ENCODE assay signal across 15 mouse cellular contexts in the genomic region with DNA sequence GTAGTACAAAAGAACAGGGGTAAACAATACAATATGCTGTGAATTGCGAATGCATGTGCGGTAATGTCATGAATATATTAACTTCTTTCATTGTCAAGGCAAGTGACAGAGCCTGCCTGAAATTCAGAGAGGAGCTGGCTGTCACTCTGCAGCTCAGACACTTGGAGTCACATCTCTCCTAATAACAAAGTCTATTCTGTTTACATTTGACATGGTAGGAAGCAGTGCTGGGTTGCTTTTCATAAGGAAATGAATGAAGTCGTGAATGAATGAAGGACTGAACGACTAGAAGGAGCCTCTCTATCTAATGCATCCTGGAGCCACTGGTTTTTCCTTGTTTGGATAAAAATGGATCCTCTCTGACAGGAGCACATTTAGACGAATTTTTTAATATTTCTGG.
DNase-seq lines count a peak whose midpoint lies in the region; ATAC-seq and TF ChIP-seq lines count a peak whose summit lies in the region.
"Had no signal": no experiment of that assay in that cellular context is flagged by ENCODE, and none has a peak within 500 bp of the region (broad histone marks: within the 10 kb centered on the region; RNA-seq: fewer than 3 reads in every experiment).

No protein-coding gene starts in this region.

- no peaks in the 10 kb centered on the region for H3K79me2 ChIP-seq in heart, adult 2 months (replicated peaks; ENCODE audit: control insufficient read depth, insufficient read depth, low read length)

- no peaks in the 10 kb centered on the region for H3K9me3 ChIP-seq in heart, embryonic 13.5 days
- H3K9me3 ChIP-seq in embryonic facial prominence, embryonic 12.5 days, result no peaks in the 10 kb centered on the region
- no peaks in the 10 kb centered on the region for H3K9me3 ChIP-seq in hindbrain, embryonic 12.5 days (replicated peaks)
- H3K9me3 ChIP-seq in midbrain, embryonic 16.5 days (replicated peaks; ENCODE audit: control insufficient read depth, low read length, poor library complexity, severe bottlenecking), result no peaks in the 10 kb centered on the region
- H3K9me3 ChIP-seq: G1E had no signal

- H3K36me3 ChIP-seq in heart, embryonic 13.5 days, result no peaks in the 10 kb centered on the region
- H3K36me3 ChIP-seq in heart, adult 2 months (ENCODE audit: control insufficient read depth, insufficient read depth, low read length), result no peaks in the 10 kb centered on the region
- H3K36me3 ChIP-seq in embryonic facial prominence, embryonic 12.5 days, result no peaks in the 10 kb centered on the region
- no peaks in the 10 kb centered on the region for H3K36me3 ChIP-seq in hindbrain, embryonic 12.5 days
- H3K36me3 ChIP-seq in midbrain, embryonic 16.5 days (ENCODE audit: control insufficient read depth, insufficient read depth, low read length), result no peaks in the 10 kb centered on the region
- H3K36me3 ChIP-seq: G1E had no signal

- H3K27ac ChIP-seq in heart, embryonic 13.5 days (replicated peaks), result no peak overlapping the region
- H3K27ac ChIP-seq in heart, adult 2 months, result no peak overlapping the region
- H3K27ac ChIP-seq in embryonic facial prominence, embryonic 12.5 days, result no peak overlapping the region
- H3K27ac ChIP-seq in hindbrain, embryonic 12.5 days, result peak overlapping the region; percentile 45; the same call in 1 of the 2 replicates
- H3K27ac ChIP-seq in midbrain, embryonic 16.5 days (ENCODE audit: low read length), result peak overlapping the region; percentile 44

- H3K27me3 ChIP-seq in heart, embryonic 13.5 days (replicated peaks), result no peaks in the 10 kb centered on the region
- no peaks in the 10 kb centered on the region for H3K27me3 ChIP-seq in heart, adult 2 months (ENCODE audit: control insufficient read depth, insufficient read depth, low read length)
- no peaks in the 10 kb centered on the region for H3K27me3 ChIP-seq in embryonic facial prominence, embryonic 12.5 days
- H3K27me3 ChIP-seq in hindbrain, embryonic 12.5 days, result no peaks in the 10 kb centered on the region
- H3K27me3 ChIP-seq in midbrain, embryonic 16.5 days (ENCODE audit: control insufficient read depth, insufficient read depth, low read depth, low read length), result no peaks in the 10 kb centered on the region

- no peak for TF ChIP-seq EP300 in heart, adult 2 months (IDR thresholded peaks at IDR 0.05; ENCODE audit: insufficient read depth, low read depth, low read length)

- peak overlapping the region; percentile 63 for H3K4me2 ChIP-seq in heart, embryonic 13.5 days
- H3K4me2 ChIP-seq in embryonic facial prominence, embryonic 12.5 days (replicated peaks), result 0 out of 2 replicates have a peak overlapping the region, but pooled peaks have one; percentile 25
- H3K4me2 ChIP-seq in hindbrain, embryonic 12.5 days (replicated peaks), result peak overlapping the region; percentile 44
- H3K4me2 ChIP-seq in midbrain, embryonic 16.5 days (ENCODE audit: low read length), result peak overlapping the region; percentile 45

- TF ChIP-seq CTCF in heart, adult 2 months (IDR thresholded peaks at IDR 0.05), result no peak

- WGBS in heart, embryonic 13.5 days, result 32% methylated on average over 5 of the region's 5 CpGs
- 39% methylated on average over 5 of the region's 5 CpGs for WGBS in heart, adult 2 months
- WGBS in embryonic facial prominence, embryonic 12.5 days, result 26% methylated on average over 5 of the region's 5 CpGs
- 11% methylated on average over 5 of the region's 5 CpGs for WGBS in hindbrain, embryonic 12.5 days
- 5% methylated on average over 5 of the region's 5 CpGs for WGBS in midbrain, embryonic 16.5 days

- peak overlapping the region; percentile 47; the same call in 1 of the 2 replicates for H3K4me3 ChIP-seq in heart, embryonic 13.5 days
- no peak overlapping the region for H3K4me3 ChIP-seq in heart, adult 2 months
- H3K4me3 ChIP-seq in embryonic facial prominence, embryonic 12.5 days, result no peak overlapping the region
- H3K4me3 ChIP-seq in hindbrain, embryonic 12.5 days, result peak overlapping the region; percentile 14; the same call in 1 of the 2 replicates
- peak overlapping the region; percentile 26 for H3K4me3 ChIP-seq in midbrain, embryonic 16.5 days (ENCODE audit: low read depth, low read length)
- H3K4me3 ChIP-seq: erythroblast, embryonic 14.5 days had no signal

- H3K4me1 ChIP-seq in heart, embryonic 13.5 days, result peaks cover 4% of the 10 kb centered on the region; the same call in 1 of the 2 replicates
- H3K4me1 ChIP-seq in heart, adult 2 months (ENCODE audit: control insufficient read depth, insufficient read depth, low read length), result no peaks in the 10 kb centered on the region
- H3K4me1 ChIP-seq in embryonic facial prominence, embryonic 12.5 days, result peaks cover 7% of the 10 kb centered on the region; the same call in 1 of the 2 replicates
- peaks cover 12% of the 10 kb centered on the region for H3K4me1 ChIP-seq in hindbrain, embryonic 12.5 days
- H3K4me1 ChIP-seq in midbrain, embryonic 16.5 days (ENCODE audit: control insufficient read depth, insufficient read depth, low read length), result peaks cover 17% of the 10 kb centered on the region

- no peak for ATAC-seq in heart, embryonic 13.5 days (ENCODE audit: extremely low read depth, insufficient number of reproducible peaks, low FRiP score, low TSS enrichment)
- ATAC-seq in embryonic facial prominence, embryonic 12.5 days (ENCODE audit: insufficient number of reproducible peaks, insufficient read depth, low FRiP score, low TSS enrichment), result no peak
- ATAC-seq in hindbrain, embryonic 12.5 days (ENCODE audit: low FRiP score), result peak; percentile 82
- peak; percentile 75 for ATAC-seq in midbrain, embryonic 16.5 days
- ATAC-seq in erythroblast, adult 5-6 weeks (replicated peaks; ENCODE audit: low FRiP score, poor library complexity, severe bottlenecking), result no peak
- ATAC-seq: intestine, embryonic 16.5 days; lung, postnatal 0 days had no signal

- DNase-seq in heart, adult 2 months, result no peak
- no peak for DNase-seq in cerebellum, postnatal 36 days
- DNase-seq in cerebellum, postnatal 4 days (ENCODE audit: low spot score in 2 of 2), result no peak
- DNase-seq: B cell, adult 2 months; gastrocnemius, postnatal 25 days; right cerebral cortex, adult 18-20 months had no signal

- H3K9ac ChIP-seq in heart, embryonic 13.5 days, result no peak overlapping the region
- H3K9ac ChIP-seq in heart, adult 2 months (ENCODE audit: low read depth, low read length), result no peak overlapping the region
- no peak overlapping the region for H3K9ac ChIP-seq in embryonic facial prominence, embryonic 12.5 days
- H3K9ac ChIP-seq in hindbrain, embryonic 12.5 days, result 0 out of 2 replicates have a peak overlapping the region, but pooled peaks have one; percentile 23
- H3K9ac ChIP-seq in midbrain, embryonic 16.5 days (ENCODE audit: low read depth, low read length), result peak overlapping the region; percentile 32

- TF ChIP-seq POLR2A in heart, adult 2 months (IDR thresholded peaks at IDR 0.05; ENCODE audit: insufficient read depth, low read depth, low read length), result no peak

- intact Hi-C loops in heart, adult 2 months (cut with DNase I), result no loop called here

Comparison
In these comparisons a context has a peak if more than half of its experiments do, and no peak if none do; other contexts are left out.
1. H3K4me3 ChIP-seq: peak in heart, embryonic 13.5 days (single experiment), hindbrain, embryonic 12.5 days (single experiment) and midbrain, embryonic 16.5 days (single experiment); none in heart, adult 2 months (single experiment) and embryonic facial prominence, embryonic 12.5 days (single experiment).
2. ATAC-seq: peak in hindbrain, embryonic 12.5 days (single experiment) and midbrain, embryonic 16.5 days (single experiment); none in heart, embryonic 13.5 days (single experiment), embryonic facial prominence, embryonic 12.5 days (single experiment) and erythroblast, adult 5-6 weeks (single experiment).
3. H3K27ac ChIP-seq: peak in hindbrain, embryonic 12.5 days (single experiment) and midbrain, embryonic 16.5 days (single experiment); none in heart, embryonic 13.5 days (single experiment), heart, adult 2 months (single experiment) and embryonic facial prominence, embryonic 12.5 days (single experiment).
4. H3K9ac ChIP-seq: peak in hindbrain, embryonic 12.5 days (single experiment) and midbrain, embryonic 16.5 days (single experiment); none in heart, embryonic 13.5 days (single experiment), heart, adult 2 months (single experiment) and embryonic facial prominence, embryonic 12.5 days (single experiment).
5. Peak in every context shown above with its lines, with median percentiles within 50 percentile points of each other: H3K4me2 ChIP-seq.